In genomic region chr2:45112021-45112747, GRCm38 (mm10) we compare ENCODE assay signal across 8 mouse cellular contexts. TPM values are rescaled to one million over a fixed set of nuclear protein-coding genes. Genes with fewer than 3 reads are reported as not detected.
DNase-seq lines count a peak whose midpoint lies in the region; ATAC-seq and TF ChIP-seq lines count a peak whose summit lies in the region.

No protein-coding gene starts in this region.

- TF ChIP-seq POLR2A in bone marrow macrophage, adult 2 months (IDR thresholded peaks at IDR 0.05; ENCODE audit: borderline replicate concordance, low read depth, low read length), result no peak

- whole genome bisulfite sequencing in kidney, embryonic 14.5 days, result 5% methylated on average over 9 of the region's 9 CpGs
- 2% methylated on average over 9 of the region's 9 CpGs for WGBS in hindbrain, embryonic 12.5 days

- H3K4me3 ChIP-seq in kidney, embryonic 14.5 days (ENCODE audit: low read length), result peak overlapping the region; percentile 83
- peak overlapping the region; percentile 78 for H3K4me3 ChIP-seq in bone marrow macrophage, adult 2 months (ENCODE audit: insufficient read depth, low read length)
- peak overlapping the region; percentile 92 for H3K4me3 ChIP-seq in hindbrain, embryonic 12.5 days

- H3K36me3 ChIP-seq in kidney, embryonic 14.5 days (ENCODE audit: control insufficient read depth, insufficient read depth, low read length), result no peaks in the 10 kb centered on the region
- no peaks in the 10 kb centered on the region for H3K36me3 ChIP-seq in hindbrain, embryonic 12.5 days

- no peaks in the 10 kb centered on the region for H3K9me3 ChIP-seq in kidney, embryonic 14.5 days (ENCODE audit: control insufficient read depth, low read length)
- H3K9me3 ChIP-seq in hindbrain, embryonic 12.5 days (replicated peaks), result no peaks in the 10 kb centered on the region

- H3K4me2 ChIP-seq in kidney, embryonic 14.5 days (replicated peaks; ENCODE audit: low read depth, low read length), result peak overlapping the region; percentile 47
- H3K4me2 ChIP-seq in hindbrain, embryonic 12.5 days (replicated peaks), result peak overlapping the region; percentile 80

- DNase-seq in kidney, adult 18-20 months, result no peak
- DNase-seq in ovary, postnatal 10 days (ENCODE audit: low spot score), result no peak
- no peak for DNase-seq in layer of hippocampus, adult 8-10 months (ENCODE audit: low spot score in 2 of 2)

- no peak for ATAC-seq in kidney, embryonic 14.5 days (ENCODE audit: low FRiP score, low TSS enrichment)
- no peak for ATAC-seq in hindbrain, embryonic 12.5 days (ENCODE audit: low FRiP score)
- peak; percentile 6; the same call in 1 of the 2 replicates for ATAC-seq in megakaryocyte, adult 5-6 weeks (ENCODE audit: poor library complexity, severe bottlenecking)
- ATAC-seq in frontal cortex, adult (ENCODE audit: low TSS enrichment), result no peak

- H3K27ac ChIP-seq in kidney, embryonic 14.5 days (ENCODE audit: low read depth, low read length), result peak overlapping the region; percentile 90
- H3K27ac ChIP-seq in bone marrow macrophage, adult 2 months (ENCODE audit: insufficient read depth, low read depth, low read length), result peak overlapping the region; percentile 100
- H3K27ac ChIP-seq in hindbrain, embryonic 12.5 days, result peak overlapping the region; percentile 98

- H3K9ac ChIP-seq in kidney, embryonic 14.5 days (ENCODE audit: low read depth, low read length), result peak overlapping the region; percentile 98
- peak overlapping the region; percentile 99 for H3K9ac ChIP-seq in hindbrain, embryonic 12.5 days

- H3K4me1 ChIP-seq in kidney, embryonic 14.5 days (ENCODE audit: control insufficient read depth, insufficient read depth, low read length), result peaks cover 7% of the 10 kb centered on the region; the same call in 1 of the 2 replicates
- H3K4me1 ChIP-seq in bone marrow macrophage, adult 2 months (ENCODE audit: control insufficient read depth, insufficient read depth, low read length), result peaks cover 6% of the 10 kb centered on the region
- H3K4me1 ChIP-seq in hindbrain, embryonic 12.5 days, result peaks cover 26% of the 10 kb centered on the region

- TF ChIP-seq CTCF in bone marrow macrophage, adult 2 months (IDR thresholded peaks at IDR 0.05; ENCODE audit: low read depth, low read length), result no peak

- H3K27me3 ChIP-seq in kidney, embryonic 14.5 days (ENCODE audit: control insufficient read depth, insufficient read depth, low read length), result no peaks in the 10 kb centered on the region; the same call in 1 of the 2 replicates
- no peaks in the 10 kb centered on the region for H3K27me3 ChIP-seq in hindbrain, embryonic 12.5 days

RNA-seq across cellular contexts. Expression of gene Zeb2, which starts 5.0 kb away (rescaled TPM):
- 41.2 and 52.2 TPM in 2 replicates for polyA plus RNA-seq in kidney, embryonic 14.5 days (2014; fragmentation: Nextera tagmentation; extraction: Ambion mirVana)
- 368 and 388 TPM in 2 replicates for polyA plus RNA-seq in bone marrow macrophage, adult 2 months (2012; ENCODE audit: insufficient read depth, insufficient read length, missing spikeins)
- polyA plus RNA-seq in hindbrain, embryonic 12.5 days (2016; fragmentation: Nextera tagmentation; extraction: Ambion mirVana), result 47.3 and 60.5 TPM in 2 replicates
- 288 and 305 TPM in 2 replicates for total RNA-seq in megakaryocyte, adult 5-6 weeks (2015)
- total RNA-seq in megakaryocyte, adult 5-6 weeks (2017), result 278 and 291 TPM in 2 replicates
- total RNA-seq in layer of hippocampus, adult 8-10 months (2022), result 100 to 1,000 TPM; 346 to 374 (median 360) TPM
